Mouse (Mus musculus) brown adipose tissue, adult 24 weeks (tissue): Measurements from ENCODE around the gene Il4ra. TPM values are rescaled to one million over a fixed set of nuclear protein-coding genes. Genes with fewer than 3 reads are reported as not detected.

ENCODE experiments used
- H3K27ac ChIP-seq: fragments of 200-500 bp; replicated peaks from 2 replicates; pipeline ENCODE4 v1.5.1; 2012; ENCODE audit warnings: low read depth, mild to moderate bottlenecking, low read length
- H3K4me1 ChIP-seq: fragments of 200-500 bp; 2 replicates; pipeline ENCODE4 v1.6.1; 2012; ENCODE audit warnings: low read length, mixed read lengths; ENCODE audit not compliant: control insufficient read depth, insufficient read depth, insufficient read length
- H3K4me3 ChIP-seq: fragments of 200-500 bp; 2 replicates; pipeline ENCODE4 v1.5.1; 2012; ENCODE audit warnings: low read depth, mild to moderate bottlenecking, low read length, moderate library complexity; ENCODE audit not compliant: insufficient read depth
- polyA plus RNA-seq: library from polyadenylated mRNA; stranded (reverse); fragments of >200 nt; gene quantifications from 2 replicates; pipeline ENCODE4 v1.2.4, GENCODE M21; 2012; ENCODE audit not compliant: missing spikeins, insufficient read depth, insufficient read length

Gene Il4ra
- polyA plus RNA-seq, 1 experiment, result 8.6 TPM

DNA sequence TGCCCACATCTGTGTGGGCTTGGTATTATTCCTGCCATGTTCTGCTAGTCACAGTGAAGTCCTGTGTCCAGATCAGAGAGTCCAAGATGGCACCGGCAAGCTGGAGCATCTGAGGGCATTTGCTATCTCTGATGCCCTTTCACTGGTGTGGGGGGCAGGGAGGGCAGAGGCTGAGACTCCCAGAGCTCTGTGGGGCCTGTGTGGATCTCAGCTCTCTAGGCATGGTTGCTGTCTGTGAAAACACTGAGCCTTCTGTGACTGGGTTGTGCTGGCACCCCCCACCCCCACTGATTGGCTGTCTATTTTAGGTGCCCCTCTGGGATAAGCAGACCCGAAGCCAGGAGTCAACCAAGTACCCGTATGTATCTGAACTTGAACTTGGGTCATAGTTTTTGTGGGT is 22.9 kb downstream of the Il4ra start:
- Histone ChIP-seq H3K4me1 (peaks cover 16% of the 10 kb centered on the region), H3K4me3 (no peak overlapping the region), H3K27ac (no peak overlapping the region)

DNA sequence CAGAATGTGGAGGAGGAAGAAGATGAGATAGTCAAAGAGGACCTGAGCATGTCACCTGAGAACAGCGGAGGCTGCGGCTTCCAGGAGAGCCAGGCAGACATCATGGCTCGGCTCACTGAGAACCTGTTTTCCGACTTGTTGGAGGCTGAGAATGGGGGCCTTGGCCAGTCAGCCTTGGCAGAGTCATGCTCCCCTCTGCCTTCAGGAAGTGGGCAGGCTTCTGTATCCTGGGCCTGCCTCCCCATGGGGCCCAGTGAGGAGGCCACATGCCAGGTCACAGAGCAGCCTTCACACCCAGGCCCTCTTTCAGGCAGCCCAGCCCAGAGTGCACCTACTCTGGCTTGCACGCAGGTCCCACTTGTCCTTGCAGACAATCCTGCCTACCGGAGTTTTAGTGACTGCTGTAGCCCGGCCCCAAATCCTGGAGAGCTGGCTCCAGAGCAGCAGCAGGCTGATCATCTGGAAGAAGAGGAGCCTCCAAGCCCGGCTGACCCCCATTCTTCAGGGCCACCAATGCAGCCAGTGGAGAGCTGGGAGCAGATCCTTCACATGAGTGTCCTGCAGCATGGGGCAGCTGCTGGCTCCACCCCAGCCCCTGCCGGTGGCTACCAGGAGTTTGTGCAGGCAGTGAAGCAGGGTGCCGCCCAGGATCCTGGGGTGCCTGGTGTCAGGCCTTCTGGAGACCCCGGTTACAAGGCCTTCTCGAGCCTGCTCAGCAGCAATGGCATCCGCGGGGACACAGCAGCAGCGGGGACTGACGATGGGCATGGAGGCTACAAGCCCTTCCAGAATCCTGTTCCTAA is 24.0 kb downstream of the Il4ra start:
- Histone ChIP-seq H3K4me1 (peaks cover 17% of the 10 kb centered on the region), H3K4me3 (no peak overlapping the region), H3K27ac (no peak overlapping the region)

DNA sequence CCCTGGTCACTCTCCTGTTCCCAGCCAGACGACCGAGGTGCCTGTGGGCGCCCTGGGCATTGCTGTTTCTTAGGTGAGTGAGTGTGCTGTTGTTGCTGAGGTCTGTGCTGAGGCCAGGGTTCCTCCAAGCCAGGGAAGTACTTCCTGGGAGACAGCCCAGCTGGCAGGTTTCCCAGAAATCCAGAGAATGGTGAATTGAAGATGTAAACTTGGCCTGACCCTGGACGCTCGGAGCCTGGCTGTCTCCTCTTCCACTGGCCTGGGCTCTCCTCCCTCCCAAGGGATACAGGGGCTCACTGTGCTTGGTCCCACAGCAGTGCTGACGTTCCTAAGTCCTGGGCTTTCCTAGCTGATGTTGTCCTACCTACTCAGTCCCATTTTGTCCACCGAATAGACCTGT is 25.1 kb downstream of the Il4ra start:
- Histone ChIP-seq H3K4me3 (no peak overlapping the region), H3K4me1 (peaks cover 17% of the 10 kb centered on the region), H3K27ac (no peak overlapping the region; the same call in 1 of the 2 replicates)

DNA sequence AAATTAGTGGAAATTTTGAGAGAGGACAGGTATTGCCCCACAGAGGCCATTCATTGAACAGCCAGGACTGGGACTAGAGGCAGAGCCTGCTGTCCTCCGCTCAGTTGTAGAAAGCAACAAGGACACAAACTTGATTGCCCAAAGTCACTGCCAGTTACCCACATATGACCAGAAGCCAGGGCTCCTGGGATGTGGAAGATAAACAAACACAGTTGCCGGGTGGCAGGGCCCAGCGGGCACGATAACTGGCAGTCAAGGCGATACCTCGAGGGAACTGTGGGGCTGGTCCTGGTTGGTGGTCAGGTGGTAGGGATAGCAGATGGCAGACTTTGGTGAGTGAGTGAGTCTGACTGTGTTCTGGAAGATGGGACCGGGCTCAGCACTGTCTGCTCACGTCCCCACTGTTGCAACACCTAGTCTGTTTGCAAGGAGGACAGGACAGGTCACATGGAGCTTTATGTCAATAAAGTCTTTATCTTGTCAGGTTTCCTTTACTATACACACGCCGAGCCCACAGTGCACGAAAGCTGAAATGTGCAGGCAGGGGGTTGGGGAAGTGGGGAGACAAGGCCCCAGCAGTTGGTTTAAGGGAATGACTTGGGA is 25.7 kb downstream of the Il4ra start:
- no peak overlapping the region; the same call in 1 of the 2 replicates for H3K27ac ChIP-seq
- peaks cover 15% of the 10 kb centered on the region for H3K4me1 ChIP-seq
- no peak overlapping the region for H3K4me3 ChIP-seq

DNA sequence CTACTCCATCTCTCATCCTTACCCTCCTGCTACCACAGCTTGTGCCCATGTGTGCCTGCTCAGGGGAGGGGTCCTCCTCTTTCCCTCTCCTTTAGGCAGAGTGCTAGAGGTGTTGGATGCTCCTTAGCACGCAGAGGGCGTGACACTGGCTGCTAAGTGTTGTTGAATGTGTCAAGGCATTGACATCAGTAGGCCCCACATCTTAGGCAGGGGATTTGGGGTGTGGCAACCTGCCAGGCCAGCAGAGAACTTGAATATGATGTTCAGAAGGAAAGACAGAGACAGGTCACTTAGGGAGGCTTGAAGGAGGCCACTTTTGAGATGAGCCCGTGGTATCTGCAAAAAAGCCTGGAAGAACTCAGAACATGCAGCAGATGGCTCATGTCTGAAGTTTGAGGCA is 26.2 kb downstream of the Il4ra start:
- H3K4me3 ChIP-seq, result no peak overlapping the region
- H3K27ac ChIP-seq, result no peak overlapping the region
- H3K4me1 ChIP-seq, result peaks cover 13% of the 10 kb centered on the region

DNA sequence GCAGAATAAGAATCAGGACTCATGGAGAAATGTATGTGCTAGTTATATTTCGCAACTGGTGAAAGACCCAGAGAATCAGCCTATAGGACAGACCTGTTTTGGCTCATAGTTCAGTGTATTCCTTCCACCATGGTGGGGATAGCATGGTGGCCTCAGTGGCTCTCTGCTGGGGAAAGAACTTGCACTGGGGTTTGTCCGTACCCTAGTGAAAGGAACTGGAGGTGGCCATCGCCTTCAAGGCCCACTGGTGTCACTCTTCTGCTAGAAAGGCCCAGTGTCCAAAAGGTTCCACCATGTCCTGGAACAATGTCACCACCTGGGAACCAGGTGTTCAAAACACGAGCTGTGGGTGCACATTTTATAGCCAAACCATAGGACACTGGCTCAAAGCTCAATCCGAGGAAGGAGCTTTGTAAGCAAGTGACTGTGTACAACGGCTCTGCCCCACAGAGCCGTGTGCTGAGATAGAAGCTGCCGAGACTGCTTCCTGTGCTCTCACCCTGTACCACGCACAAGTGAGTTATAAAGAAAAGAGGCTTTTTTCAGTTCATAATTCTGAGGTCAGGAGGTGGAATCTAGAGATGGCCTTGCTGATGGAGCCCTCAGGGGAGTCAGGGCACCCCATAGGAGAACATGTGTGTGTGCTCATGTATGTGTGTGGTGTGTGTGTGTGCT is 27.8 kb downstream of the Il4ra start:
- no peak overlapping the region for H3K4me3 ChIP-seq
- peaks cover 13% of the 10 kb centered on the region for H3K4me1 ChIP-seq
- peak overlapping the region; percentile 29 for H3K27ac ChIP-seq

DNA sequence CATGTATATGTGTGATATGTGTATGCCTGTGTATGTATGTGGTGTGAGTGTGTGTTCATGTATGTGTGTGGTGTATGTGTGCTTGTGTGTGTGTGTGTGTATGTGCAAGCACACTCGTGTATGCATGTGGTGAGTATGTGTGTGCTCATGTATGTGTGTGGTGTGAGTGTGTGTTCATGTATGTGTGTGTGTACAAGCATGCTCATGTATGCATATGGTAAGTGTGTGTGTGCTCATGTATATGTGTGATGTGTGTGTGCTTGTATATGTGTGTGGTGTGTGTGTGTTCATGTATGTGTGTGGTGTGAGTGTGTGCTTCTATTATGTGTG is 28.3 kb downstream of the Il4ra start:
- H3K27ac ChIP-seq, result peak overlapping the region; percentile 29
- H3K4me1 ChIP-seq, result peaks cover 13% of the 10 kb centered on the region
- H3K4me3 ChIP-seq, result no peak overlapping the region

DNA sequence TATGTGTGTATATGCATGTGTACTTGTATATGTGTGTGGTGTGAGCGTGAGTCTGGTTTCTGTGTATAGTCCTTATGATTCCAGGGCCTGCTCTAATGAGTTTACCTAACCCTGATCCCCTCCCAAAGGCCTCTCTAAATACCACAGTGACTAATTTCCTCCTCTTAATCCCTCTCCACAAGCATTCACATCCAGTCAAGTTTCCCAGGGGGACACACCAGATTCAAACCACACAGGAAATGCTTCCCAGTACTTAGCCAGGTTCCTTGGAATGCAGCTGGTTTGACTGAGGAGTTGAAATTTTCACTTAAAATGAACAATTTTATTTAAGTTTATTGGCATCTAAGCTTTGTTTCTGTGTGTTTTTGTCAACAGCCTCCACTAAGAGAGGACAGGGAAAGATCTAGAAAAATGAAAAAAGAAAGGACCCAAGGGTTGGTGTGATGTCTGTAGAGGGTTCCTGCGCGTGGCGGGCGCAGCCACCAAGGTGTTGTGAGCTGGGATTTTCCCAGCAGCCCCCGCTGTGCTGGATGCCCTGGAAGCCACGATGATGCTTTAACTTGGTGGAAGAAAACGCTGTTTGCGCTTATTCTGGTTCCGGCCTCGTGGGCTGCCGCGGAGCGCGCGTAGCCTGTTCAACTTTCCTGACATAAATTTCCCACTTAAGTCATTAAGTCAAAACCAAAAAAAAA is 28.9 kb downstream of the Il4ra start:
- Histone ChIP-seq H3K4me3 (peak overlapping the region; percentile 50), H3K27ac (peak overlapping the region; percentile 50), H3K4me1 (peaks cover 13% of the 10 kb centered on the region)

DNA sequence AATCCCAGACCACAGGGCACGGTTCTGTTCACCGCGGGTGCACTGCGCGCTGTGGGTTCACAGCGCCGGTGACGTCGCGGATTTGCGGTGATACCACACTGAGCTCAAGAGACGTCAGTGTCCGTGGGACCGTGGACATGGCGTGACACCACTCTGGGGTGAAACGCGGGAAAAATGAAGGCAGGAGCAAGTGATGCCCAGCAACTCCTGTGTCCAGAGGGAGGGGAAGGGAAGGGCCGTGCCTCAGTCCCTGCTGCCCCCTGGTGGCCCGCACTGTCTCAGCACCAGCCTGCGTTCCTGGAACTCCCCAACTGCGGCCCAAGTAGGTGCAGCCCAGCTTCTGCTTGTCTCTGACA is 29.4 kb downstream of the Il4ra start:
- Histone ChIP-seq H3K4me3 (peak overlapping the region; percentile 50), H3K27ac (peak overlapping the region; percentile 50), H3K4me1 (peaks cover 13% of the 10 kb centered on the region)

DNA sequence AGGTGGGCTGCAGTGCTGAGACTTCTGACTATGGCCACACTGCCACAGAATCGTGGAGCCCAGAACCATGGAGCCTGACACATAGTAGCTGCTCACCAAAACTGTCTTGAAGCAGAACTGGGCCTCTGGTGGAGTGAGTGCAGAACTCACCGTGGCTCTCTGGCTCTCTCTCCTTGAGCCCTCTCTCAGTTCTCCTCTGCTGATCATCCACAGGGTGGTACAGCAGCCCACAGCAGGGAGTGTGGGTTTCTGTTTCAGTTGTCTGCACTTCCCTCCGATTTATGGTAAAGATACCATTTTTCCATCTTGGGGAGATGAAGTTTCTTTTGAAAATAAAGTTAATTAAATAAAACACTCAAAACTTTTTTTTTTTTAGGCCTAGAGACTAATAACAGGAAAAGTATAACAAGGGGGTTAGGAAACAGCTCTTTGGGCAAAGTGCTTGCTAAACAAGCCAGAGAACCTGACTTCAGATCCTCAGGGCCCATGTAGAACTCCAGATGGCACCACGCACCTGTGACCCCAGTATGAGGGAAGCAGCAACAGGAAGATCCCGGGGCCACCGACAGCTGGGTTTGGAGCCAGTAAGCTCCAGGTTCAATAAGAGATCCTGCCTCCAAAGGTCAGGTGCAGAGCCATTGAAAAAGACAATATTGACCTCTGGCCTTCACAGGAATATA is 31.5 kb downstream of the Il4ra start:
- Histone ChIP-seq H3K27ac (no peak overlapping the region), H3K4me3 (no peak overlapping the region), H3K4me1 (peaks cover 3% of the 10 kb centered on the region; the same call in 1 of the 2 replicates)

DNA sequence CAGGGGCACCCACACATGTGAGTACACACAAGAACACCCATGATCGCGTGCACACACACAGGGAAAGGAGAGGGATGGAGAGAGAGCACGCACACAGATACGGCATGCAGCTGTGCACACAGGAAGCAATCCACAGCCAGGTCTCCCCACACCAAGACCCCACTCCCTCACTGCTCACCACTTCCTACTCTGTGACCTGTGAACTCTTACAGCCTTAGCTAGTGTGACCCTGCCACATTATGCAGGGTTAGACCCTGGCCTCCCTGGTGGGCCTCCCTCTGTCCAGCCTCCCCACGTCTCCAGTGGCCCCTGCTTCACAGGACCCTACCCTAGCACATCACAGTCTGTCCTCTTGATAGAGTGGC is 32.1 kb downstream of the Il4ra start:
- no peak overlapping the region for H3K27ac ChIP-seq
- no peak overlapping the region for H3K4me3 ChIP-seq

DNA sequence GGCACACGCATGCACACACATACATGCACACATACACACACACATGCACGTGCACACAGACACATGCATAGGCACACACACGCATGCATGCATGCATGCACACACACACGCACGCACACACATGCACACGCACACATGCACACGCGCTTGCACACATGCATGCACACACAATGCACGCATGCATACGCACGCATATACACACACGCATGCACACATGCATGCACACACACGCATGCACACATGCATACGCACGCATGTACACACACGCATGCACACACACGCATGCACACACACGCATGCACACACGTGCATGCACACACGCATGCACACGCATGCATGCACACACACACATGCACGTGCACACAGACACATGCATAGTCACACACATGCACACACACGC is 34.4 kb downstream of the Il4ra start:
- no peak overlapping the region for H3K27ac ChIP-seq
- no peak overlapping the region for H3K4me3 ChIP-seq
- no peaks in the 10 kb centered on the region for H3K4me1 ChIP-seq

More for the DNA sequence above, 32.1 kb downstream of the Il4ra start:
- H3K4me1 ChIP-seq, result peaks cover 3% of the 10 kb centered on the region; the same call in 1 of the 2 replicates

DNA sequence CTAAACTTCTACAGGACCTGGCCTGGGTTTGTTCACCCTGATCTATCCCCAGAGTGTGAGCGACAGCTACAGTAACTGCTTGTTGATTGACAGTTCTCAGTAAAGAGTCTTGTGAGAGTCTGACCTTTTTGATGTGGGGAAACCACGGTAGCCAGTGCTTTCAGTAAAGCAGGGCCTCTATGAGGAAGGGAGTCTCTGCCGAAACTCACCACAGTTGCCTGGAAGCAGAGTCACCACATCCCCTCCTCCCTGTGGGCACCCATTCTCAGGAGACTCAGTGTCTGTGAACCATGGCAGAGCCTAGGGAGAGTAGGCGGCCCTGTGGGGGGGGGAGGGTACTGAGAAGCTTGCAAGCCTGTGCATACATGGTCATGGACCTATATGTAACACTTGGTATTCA is 36.8 kb downstream of the Il4ra start:
- no peak overlapping the region for H3K4me3 ChIP-seq
- H3K4me1 ChIP-seq, result no peaks in the 10 kb centered on the region
- no peak overlapping the region for H3K27ac ChIP-seq

DNA sequence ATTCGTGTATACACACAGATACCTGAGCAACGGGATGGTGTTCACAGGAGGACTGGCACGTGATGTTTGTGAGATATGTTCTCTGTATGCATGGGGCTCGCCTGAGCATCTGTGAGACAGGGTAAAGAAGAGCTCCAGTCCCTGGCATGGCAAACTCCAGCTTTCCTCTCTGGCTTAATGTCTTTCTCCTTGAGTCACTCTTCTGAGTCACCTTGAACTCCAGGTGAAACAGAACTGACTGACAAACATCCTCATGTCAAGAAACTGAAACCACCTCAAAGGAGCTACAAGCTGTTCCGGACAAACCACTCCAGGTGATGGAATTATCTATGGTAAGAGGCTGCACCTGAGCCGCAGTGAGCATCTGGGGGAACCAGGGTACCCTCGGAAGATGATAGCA is 38.0 kb downstream of the Il4ra start:
- Histone ChIP-seq H3K27ac (no peak overlapping the region), H3K4me1 (no peaks in the 10 kb centered on the region)

DNA sequence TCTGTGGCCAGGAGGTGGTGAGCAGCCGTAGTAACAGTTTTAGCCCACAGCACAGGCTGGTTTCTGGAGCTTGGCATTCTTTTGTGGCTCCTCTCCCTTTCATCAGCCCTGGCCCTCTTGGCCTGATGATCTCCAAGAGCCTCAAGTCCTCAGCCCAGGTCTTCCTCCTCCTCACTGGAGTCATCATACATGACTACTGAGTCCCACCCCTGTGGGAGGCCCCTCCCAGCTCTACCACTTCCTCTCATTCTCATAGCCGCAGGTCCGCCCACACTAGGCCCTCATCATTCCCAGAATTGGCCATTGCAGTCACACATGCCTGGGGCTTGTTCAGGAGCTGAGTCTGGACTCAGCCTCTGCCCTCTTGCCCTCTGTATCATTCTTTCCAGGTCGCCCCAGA is 41.9 kb downstream of the Il4ra start:
- no peaks in the 10 kb centered on the region for H3K4me1 ChIP-seq

More for the DNA sequence above, 38.0 kb downstream of the Il4ra start:
- H3K4me3 ChIP-seq, result no peak overlapping the region

More for the DNA sequence above, 41.9 kb downstream of the Il4ra start:
- Histone ChIP-seq H3K27ac (no peak overlapping the region), H3K4me3 (no peak overlapping the region)
